15 mouse cellular contexts compared by ENCODE assay signal in the genomic region with DNA sequence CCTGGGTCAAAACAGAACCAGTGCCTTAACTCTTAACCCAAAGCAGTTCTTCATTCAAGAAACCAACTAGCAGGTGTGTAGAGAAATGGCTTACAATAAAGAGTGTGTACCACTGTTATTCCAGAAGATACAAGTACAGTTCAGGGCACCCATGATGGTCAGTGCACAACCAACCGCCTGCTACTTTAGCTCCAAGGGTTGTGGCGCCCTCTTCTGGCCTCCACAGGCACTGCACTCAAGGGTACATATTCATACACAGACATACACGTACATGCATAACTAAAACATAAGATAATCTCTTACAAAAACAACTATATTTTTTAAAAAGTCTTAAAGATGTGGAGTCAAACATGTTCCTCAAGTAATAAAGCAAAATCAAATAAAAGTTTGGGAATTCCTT.
A peak's percentile ranks its signal among the peaks of the same experiment; 100 is the strongest.
DNase-seq lines count a peak whose midpoint lies in the region; ATAC-seq and TF ChIP-seq lines count a peak whose summit lies in the region.
"Had no signal": no experiment of that assay in that cellular context is flagged by ENCODE, and none has a peak within 500 bp of the region (broad histone marks: within the 10 kb centered on the region; RNA-seq: fewer than 3 reads in every experiment).

No protein-coding gene starts in this region.

- no peak overlapping the region for H3K27ac ChIP-seq in liver, adult 2 months (replicated peaks; ENCODE audit: insufficient read depth, low read depth, low read length)
- H3K27ac ChIP-seq in liver, embryonic 12.5 days: no peak overlapping the region
- H3K27ac ChIP-seq in ES-E14 (ENCODE audit: insufficient read depth, low read depth, low read length, poor library complexity, severe bottlenecking): no peak overlapping the region
- no peak overlapping the region for H3K27ac ChIP-seq in embryonic facial prominence, embryonic 10.5 days (replicated peaks)
- H3K27ac ChIP-seq: embryonic facial prominence, embryonic 13.5 days; limb, embryonic 12.5 days; macrophage had no signal

- TF ChIP-seq POLR2A in liver, adult 2 months (IDR thresholded peaks at IDR 0.05; ENCODE audit: extremely low read depth, insufficient read depth, low read length): no peak

- H3K79me2 ChIP-seq in liver, adult 2 months (ENCODE audit: control insufficient read depth, insufficient read depth, low read length): no peaks in the 10 kb centered on the region

- H3K36me3 ChIP-seq in liver, adult 2 months (ENCODE audit: control insufficient read depth, insufficient read depth, low read length): no peaks in the 10 kb centered on the region
- no peaks in the 10 kb centered on the region for H3K36me3 ChIP-seq in liver, embryonic 12.5 days
- H3K36me3 ChIP-seq in ES-E14 (ENCODE audit: control insufficient read depth, insufficient read depth, low read length, poor library complexity, severe bottlenecking): no peaks in the 10 kb centered on the region
- no peaks in the 10 kb centered on the region for H3K36me3 ChIP-seq in embryonic facial prominence, embryonic 10.5 days (replicated peaks)
- H3K36me3 ChIP-seq: embryonic facial prominence, embryonic 13.5 days; limb, embryonic 12.5 days had no signal

- in situ Hi-C loops in ES-E14 (cut with MboI; ENCODE audit: low sequenced_read_pairs in 2 of 2, unreplicated experiment in 2 of 2): no loop called here

- no peaks in the 10 kb centered on the region for H3K27me3 ChIP-seq in liver, adult 2 months (ENCODE audit: control insufficient read depth, insufficient read depth, low read length)
- no peaks in the 10 kb centered on the region for H3K27me3 ChIP-seq in liver, embryonic 12.5 days (replicated peaks)
- H3K27me3 ChIP-seq in embryonic facial prominence, embryonic 10.5 days (replicated peaks; ENCODE audit: low read depth, poor library complexity, severe bottlenecking): no peaks in the 10 kb centered on the region
- H3K27me3 ChIP-seq: embryonic facial prominence, embryonic 13.5 days; limb, embryonic 12.5 days had no signal

- no peak overlapping the region for H3K4me3 ChIP-seq in liver, adult 2 months (ENCODE audit: insufficient read depth, low read depth, low read length)
- H3K4me3 ChIP-seq in liver, embryonic 12.5 days: no peak overlapping the region
- H3K4me3 ChIP-seq in ES-E14 (ENCODE audit: insufficient read depth in 1 of 2, low read depth in 1 of 2, low read length in 2 of 2, poor library complexity in 1 of 2, severe bottlenecking in 1 of 2): no peak overlapping the region
- no peak overlapping the region for H3K4me3 ChIP-seq in embryonic facial prominence, embryonic 10.5 days
- H3K4me3 ChIP-seq: embryonic facial prominence, embryonic 13.5 days; limb, embryonic 12.5 days had no signal

- peak; percentile 50; the same call in 1 of the 2 replicates for TF ChIP-seq CTCF in liver, adult 2 months (IDR thresholded peaks at IDR 0.05; ENCODE audit: low read depth, low read length)

- WGBS in liver, adult 2 months: 81% methylated on average over 3 of the region's 3 CpGs
- WGBS in liver, embryonic 12.5 days (ENCODE audit: insufficient replicate concordance): 56% methylated on average over 3 of the region's 3 CpGs
- WGBS in embryonic facial prominence, embryonic 10.5 days: 79% methylated on average over 3 of the region's 3 CpGs

- ATAC-seq in CD4-positive, CD25-positive, alpha-beta regulatory T cell, adult 4 months: no peak
- no peak for ATAC-seq in liver, embryonic 12.5 days
- ATAC-seq: forebrain, embryonic 16.5 days had no signal

- no peaks in the 10 kb centered on the region for H3K9me3 ChIP-seq in liver, embryonic 12.5 days (replicated peaks)
- no peaks in the 10 kb centered on the region for H3K9me3 ChIP-seq in ES-E14 (ENCODE audit: control insufficient read depth, insufficient read depth, low read depth, low read length)
- no peaks in the 10 kb centered on the region for H3K9me3 ChIP-seq in embryonic facial prominence, embryonic 10.5 days
- H3K9me3 ChIP-seq: embryonic facial prominence, embryonic 13.5 days had no signal

- peaks cover 11% of the 10 kb centered on the region; the same call in 1 of the 2 replicates for H3K4me1 ChIP-seq in liver, adult 2 months (ENCODE audit: control insufficient read depth, insufficient read depth, low read length)
- no peaks in the 10 kb centered on the region for H3K4me1 ChIP-seq in liver, embryonic 12.5 days
- no peaks in the 10 kb centered on the region for H3K4me1 ChIP-seq in ES-E14 (ENCODE audit: control insufficient read depth in 2 of 2, insufficient read depth in 2 of 2, low read length in 2 of 2, poor library complexity in 1 of 2)
- H3K4me1 ChIP-seq in embryonic facial prominence, embryonic 10.5 days: peaks cover 20% of the 10 kb centered on the region

- H3K4me2 ChIP-seq in liver, embryonic 12.5 days: no peak overlapping the region
- H3K4me2 ChIP-seq: embryonic facial prominence, embryonic 13.5 days; limb, embryonic 12.5 days had no signal

- H3K9ac ChIP-seq in liver, adult 2 months (ENCODE audit: low read depth, low read length): no peak overlapping the region
- H3K9ac ChIP-seq in liver, embryonic 12.5 days: no peak overlapping the region
- H3K9ac ChIP-seq in ES-E14 (ENCODE audit: insufficient read depth, low read depth, low read length, poor library complexity, severe bottlenecking): no peak overlapping the region
- H3K9ac ChIP-seq: embryonic facial prominence, embryonic 13.5 days; limb, embryonic 12.5 days had no signal

- peak; percentile 6 for DNase-seq in CD4-positive, CD25-positive, alpha-beta regulatory T cell, adult 2 months (ENCODE audit: low read depth, low spot score)
- no peak for DNase-seq in liver, adult 2 months (ENCODE audit: extremely low read depth, low read depth, low spot score)
- DNase-seq in ES-E14 (ENCODE audit: low read depth, low spot score): peak; percentile 34
- DNase-seq in embryonic facial prominence, embryonic 10.5 days (ENCODE audit: low spot score): peak; percentile 13
- DNase-seq in ovary, postnatal 36 days (ENCODE audit: low spot score): no peak
- no peak for DNase-seq in layer of hippocampus, adult 11-12 months (ENCODE audit: low spot score)
- DNase-seq: cerebellum, adult 9-11 months; kidney, adult 11 months; thymus, adult 18-20 months had no signal

TF ChIP-seq in ES-E14, 5 proteins besides CTCF, POLR2A, EP300 and RAD21:
- no peak for TF ChIP-seq ZNF384 (IDR thresholded peaks at IDR 0.05; ENCODE audit: low read depth, low read length)
- peak; percentile 88; the same call in 1 of the 2 replicates for TF ChIP-seq ZC3H11A (IDR thresholded peaks at IDR 0.05; ENCODE audit: borderline replicate concordance, low read depth, low read length)

Comparison
In these comparisons a context has a peak if more than half of its experiments do, and no peak if none do; other contexts are left out.
1. DNase-seq: peak in CD4-positive, CD25-positive, alpha-beta regulatory T cell, adult 2 months (single experiment), ES-E14 (single experiment) and embryonic facial prominence, embryonic 10.5 days (single experiment); none in liver, adult 2 months (single experiment), ovary, postnatal 36 days (single experiment) and layer of hippocampus, adult 11-12 months (single experiment).